In genomic region chr2:162970896-162971295, GRCm38 (mm10) we compare ENCODE assay signal across 23 mouse cellular contexts. TPM values are rescaled to one million over a fixed set of nuclear protein-coding genes. Genes with fewer than 3 reads are reported as not detected.
DNase-seq lines count a peak whose midpoint lies in the region.
"Had no signal": no experiment of that assay in that cellular context is flagged by ENCODE, and none has a peak within 500 bp of the region (broad histone marks: within the 10 kb centered on the region; RNA-seq: fewer than 3 reads in every experiment).

No protein-coding gene starts in this region.

- WGBS in heart, embryonic 10.5 days = 75% methylated on average over 6 of the region's 6 CpGs

- H3K4me3 ChIP-seq in heart, embryonic 10.5 days = no peak overlapping the region

- no peak overlapping the region for H3K27ac ChIP-seq in heart, embryonic 10.5 days

- peaks cover 24% of the 10 kb centered on the region for H3K27me3 ChIP-seq in heart, embryonic 10.5 days (ENCODE audit: insufficient read depth, poor library complexity, severe bottlenecking)
- H3K27me3 ChIP-seq: Patski had no signal

- H3K4me1 ChIP-seq in heart, embryonic 10.5 days = peaks cover 19% of the 10 kb centered on the region

- H3K9me3 ChIP-seq in heart, embryonic 10.5 days = no peaks in the 10 kb centered on the region
- H3K9me3 ChIP-seq: G1E had no signal

- H3K36me3 ChIP-seq in heart, embryonic 10.5 days = no peaks in the 10 kb centered on the region
- H3K36me3 ChIP-seq: G1E had no signal

- DNase-seq in adrenal gland, adult (ENCODE audit: inconsistent age in 2 of 2, low spot score in 1 of 2) = peak; percentile 48 to 75
- DNase-seq in adrenal gland, postnatal 25 days = no peak
- peak; percentile 43 for DNase-seq in adrenal gland, adult 2 months
- no peak for DNase-seq in adrenal gland, postnatal 14 days
- DNase-seq in heart, adult 11 months = peak; percentile 77
- no peak for DNase-seq in heart, postnatal 4 days
- DNase-seq in heart, embryonic 10.5 days (ENCODE audit: low spot score) = peak; percentile 63
- no peak for DNase-seq in heart, adult 9 months (ENCODE audit: low spot score in 2 of 2)
- DNase-seq: adrenal gland, adult 8-10 months; adrenal gland, postnatal 10 days; B cell, adult 2 months; cerebellum, adult 11 months; cerebellum, adult 11-12 months; cerebellum, adult 18-20 months; cerebellum, adult 2 months; cerebellum, adult 8-10 months; cerebellum, adult 9-10 months had no signal

RNA-seq across cellular contexts. Expression of gene Sgk2, which starts 16.2 kb away (rescaled TPM):
- 1.6 and 1.8 TPM in 2 replicates for total RNA-seq in adrenal gland, postnatal 25 days (2021)
- 1 to 10 TPM in 1 of 2 experiments, under 1 TPM in 1; 0.35 to 1.1 TPM for total RNA-seq in adrenal gland, adult 2 months (2021)
- polyA plus RNA-seq in adrenal gland, adult 2 months (2012; rRNA removed) = 0.35 and 0.77 TPM in 2 replicates
- total RNA-seq in adrenal gland, postnatal 14 days (2021) = 1.6 and 2.3 TPM in 2 replicates
- total RNA-seq in heart, postnatal 4 days (2021) = not detected
- 0.28 TPM in 1 of 2 replicates, not detected in the other for polyA plus RNA-seq in heart, embryonic 10.5 days (2016; fragmentation: Nextera tagmentation; extraction: Ambion mirVana)
- total RNA-seq: CH12.LX, G1E, MEL had no signal
- polyA plus RNA-seq: CD4-positive, CD25-positive, alpha-beta regulatory T cell, adult 4 months; G1E had no signal

RNA-seq across cellular contexts. Expression of gene L3mbtl1, which starts 27.6 kb away (rescaled TPM):
- 0.24 TPM in 1 of 2 replicates, not detected in the other for total RNA-seq in adrenal gland, postnatal 25 days (2021)
- total RNA-seq in adrenal gland, adult 2 months (2021) = under 1 TPM; 0.31 to 0.37 TPM
- 0.12 and 0.38 TPM in 2 replicates for polyA plus RNA-seq in adrenal gland, adult 2 months (2012; rRNA removed)
- 0.34 and 0.74 TPM in 2 replicates for total RNA-seq in adrenal gland, postnatal 14 days (2021)
- not detected for total RNA-seq in heart, postnatal 4 days (2021)
- polyA plus RNA-seq in heart, embryonic 10.5 days (2016; fragmentation: Nextera tagmentation; extraction: Ambion mirVana) = 0.07 and 0.15 TPM in 2 replicates
- total RNA-seq: adrenal gland, postnatal 36 days; CH12.LX; G1E had no signal
- polyA plus RNA-seq: G1E had no signal

RNA-seq across cellular contexts. Expression of gene Srsf6, which starts 39.6 kb away (rescaled TPM):
- 232 and 238 TPM in 2 replicates for total RNA-seq in adrenal gland, postnatal 25 days (2021)
- total RNA-seq in adrenal gland, adult 2 months (2021) = 100 to 1,000 TPM; 151 to 216 TPM
- 398 and 460 TPM in 2 replicates for polyA plus RNA-seq in adrenal gland, adult 2 months (2012; rRNA removed)
- total RNA-seq in adrenal gland, postnatal 14 days (2021) = 181 and 186 TPM in 2 replicates
- total RNA-seq in heart, postnatal 4 days (2021) = 100 to 1,000 TPM; 175 to 176 TPM
- 179 and 208 TPM in 2 replicates for polyA plus RNA-seq in heart, embryonic 10.5 days (2016; fragmentation: Nextera tagmentation; extraction: Ambion mirVana)

RNA-seq across cellular contexts. Expression of gene Ift52, which starts 46.3 kb away (rescaled TPM):
- total RNA-seq in adrenal gland, postnatal 25 days (2021) = 54.7 and 66.5 TPM in 2 replicates
- total RNA-seq in adrenal gland, adult 2 months (2021) = 10 to 100 TPM; 44.5 to 55.8 TPM
- polyA plus RNA-seq in adrenal gland, adult 2 months (2012; rRNA removed) = 19.4 and 25.9 TPM in 2 replicates
- total RNA-seq in adrenal gland, postnatal 14 days (2021) = 38.7 and 42.9 TPM in 2 replicates
- total RNA-seq in heart, postnatal 4 days (2021) = 10 to 100 TPM; 27.1 to 29.4 TPM
- 40.6 and 45.6 TPM in 2 replicates for polyA plus RNA-seq in heart, embryonic 10.5 days (2016; fragmentation: Nextera tagmentation; extraction: Ambion mirVana)

Comparison
In these comparisons a context has a peak if more than half of its experiments do, and no peak if none do; other contexts are left out.
1. DNase-seq: peak in adrenal gland, adult (2 of 2), adrenal gland, adult 2 months (single experiment), heart, adult 11 months (single experiment) and heart, embryonic 10.5 days (single experiment); none in adrenal gland, postnatal 25 days (single experiment), adrenal gland, postnatal 14 days (single experiment), heart, postnatal 4 days (single experiment) and heart, adult 9 months (0 of 2).